Mouse (Mus musculus) stomach, embryonic 14.5 days (tissue): ENCODE results near the gene Plekhf1. TPM values are rescaled to one million over a fixed set of nuclear protein-coding genes. Genes with fewer than 3 reads are reported as not detected.

Experiments used
- ATAC-seq: fragments of 200-750 bp; cut with Nextera tagmentation; 2 replicates; pipeline ENCODE4 v1.8.0; 2017; ENCODE audit warnings: low read depth, moderate TSS enrichment; ENCODE audit not compliant: insufficient number of reproducible peaks, insufficient read depth, low FRiP score
- H3K27ac ChIP-seq: fragments of 300-500 bp; sonication (generic); 2 replicates; pipeline ENCODE4 v1.5.1; 2014; ENCODE audit warnings: mild to moderate bottlenecking, low read length, moderate library complexity, mixed read lengths
- H3K27me3 ChIP-seq: fragments of 300-500 bp; sonication (generic); 2 replicates; pipeline ENCODE4 v1.6.1; 2014; ENCODE audit warnings: low read length, control low read depth, mixed read lengths; ENCODE audit not compliant: control insufficient read depth, insufficient read depth
- H3K36me3 ChIP-seq: fragments of 300-500 bp; sonication (generic); 2 replicates; pipeline ENCODE4 v1.6.1; 2014; ENCODE audit warnings: mild to moderate bottlenecking, control low read depth, low read length, moderate library complexity, mixed read lengths; ENCODE audit not compliant: control insufficient read depth, insufficient read depth
- H3K4me1 ChIP-seq: fragments of 300-500 bp; sonication (generic); 2 replicates; pipeline ENCODE4 v1.6.1; 2014; ENCODE audit warnings: low read length, control low read depth, mixed read lengths; ENCODE audit not compliant: control insufficient read depth, insufficient read depth
- H3K4me2 ChIP-seq: fragments of 300-500 bp; sonication (generic); replicated peaks from 2 replicates; pipeline ENCODE4 v1.6.1; 2014; ENCODE audit warnings: low read depth, low read length, control low read depth
- H3K4me3 ChIP-seq: fragments of 300-500 bp; sonication (generic); 2 replicates; pipeline ENCODE4 v1.5.1; 2014; ENCODE audit warnings: low read depth, low read length, control low read depth
- H3K9ac ChIP-seq: fragments of 300-500 bp; sonication (generic); replicated peaks from 2 replicates; pipeline ENCODE4 v1.6.1; 2014; ENCODE audit warnings: low read depth, mild to moderate bottlenecking, control low read depth, low read length, moderate library complexity, mixed read lengths
- H3K9me3 ChIP-seq: fragments of 300-500 bp; sonication (generic); 2 replicates; pipeline ENCODE4 v1.6.1; 2016; ENCODE audit warnings: low read depth, low read length, control low read depth; ENCODE audit not compliant: control insufficient read depth
- WGBS: fragments of 180-500 bp; shearing (Covaris S2); extraction: QIAGEN DNeasy Blood & Tissue Kit; methylation state at CpG from one replicate; pipeline ENCODE4 v1.1.7; 2014; 5-methylcytosine and 5-hydroxymethylcytosine counted together
- polyA plus RNA-seq: library from polyadenylated mRNA; unstranded; fragments of >200 nt; fragmentation: Nextera tagmentation; extraction: Ambion mirVana; gene quantifications from 2 replicates; pipeline ENCODE4 v1.2.1, GENCODE M21; 2014

Plekhf1 gene
- 2.8 and 3.1 TPM in 2 replicates for polyA plus RNA-seq

- Histone ChIP-seq H3K9me3 (no peaks in the 10 kb centered on the region), H3K4me1 (peaks cover 5% of the 10 kb centered on the region; the same call in 1 of the 2 replicates), H3K27ac (peak within 1 kb of the TSS; percentile 74), H3K4me2 (peak within 1 kb of the TSS; percentile 79), H3K4me3 (peak within 1 kb of the TSS; percentile 58), H3K9ac (peak within 1 kb of the TSS; percentile 47), H3K36me3 (no peaks in the 10 kb centered on the region), H3K27me3 (no peaks in the 10 kb centered on the region)
- under 1% methylated on average over 36 of the region's 36 CpGs for WGBS
- ATAC-seq, result peak; percentile 92
Observed at GRCm38 (mm10) chr7:38227900-38228298, at the start of gene Plekhf1. Gene Plekhf1, minus strand, starts transcription at chr7:38228016.

- Histone ChIP-seq H3K27me3 (no peaks in the 10 kb centered on the region), H3K4me2 (no peak overlapping the region), H3K4me3 (no peak overlapping the region), H3K36me3 (peaks cover 4% of the 10 kb centered on the region), H3K4me1 (peaks cover 7% of the 10 kb centered on the region), H3K9me3 (no peaks in the 10 kb centered on the region), H3K9ac (no peak overlapping the region), H3K27ac (no peak overlapping the region)
- no peak for ATAC-seq
Observed at GRCm38 (mm10) chr7:38272551-38272950, 44.7 kb upstream of the Plekhf1 start.

- H3K4me2 ChIP-seq, result peak overlapping the region; percentile 47
- H3K4me1 ChIP-seq, result peaks cover 7% of the 10 kb centered on the region
- peak; percentile 34; the same call in 1 of the 2 replicates for ATAC-seq
- H3K36me3 ChIP-seq, result peaks cover 10% of the 10 kb centered on the region
- H3K9me3 ChIP-seq, result no peaks in the 10 kb centered on the region
- WGBS, result 4% methylated on average over 4 of the region's 4 CpGs
- H3K27ac ChIP-seq, result no peak overlapping the region
- no peaks in the 10 kb centered on the region for H3K27me3 ChIP-seq
- peak overlapping the region; percentile 67 for H3K4me3 ChIP-seq
- peak overlapping the region; percentile 67 for H3K9ac ChIP-seq
Observed at GRCm38 (mm10) chr7:38271859-38272258, 44.0 kb upstream of the Plekhf1 start.

DNA sequence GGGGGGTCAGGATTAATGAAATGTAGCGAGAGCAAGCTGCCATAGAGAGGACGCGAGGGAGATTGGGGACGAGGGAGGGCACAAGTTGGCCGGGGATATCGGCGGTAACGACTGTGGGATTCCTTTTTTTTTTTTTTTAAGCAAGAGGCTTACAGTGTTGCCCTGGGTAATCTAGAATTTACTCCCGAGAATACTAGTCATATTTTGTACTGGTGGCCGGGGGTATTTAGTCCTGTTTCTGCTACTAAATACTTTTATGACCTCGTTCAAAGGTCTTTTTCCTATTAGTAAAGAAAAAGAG lies 43.6 kb upstream of the Plekhf1 start:
- H3K9ac ChIP-seq, result peak overlapping the region; percentile 67
- WGBS, result under 1% methylated on average over 11 of the region's 11 CpGs
- H3K36me3 ChIP-seq, result peaks cover 14% of the 10 kb centered on the region
- H3K27ac ChIP-seq, result no peak overlapping the region
- no peaks in the 10 kb centered on the region for H3K9me3 ChIP-seq
- peak overlapping the region; percentile 47 for H3K4me2 ChIP-seq
- peak; percentile 60; the same call in 1 of the 2 replicates for ATAC-seq
- H3K4me3 ChIP-seq, result peak overlapping the region; percentile 67
- H3K27me3 ChIP-seq, result no peaks in the 10 kb centered on the region
- H3K4me1 ChIP-seq, result peaks cover 7% of the 10 kb centered on the region

DNA sequence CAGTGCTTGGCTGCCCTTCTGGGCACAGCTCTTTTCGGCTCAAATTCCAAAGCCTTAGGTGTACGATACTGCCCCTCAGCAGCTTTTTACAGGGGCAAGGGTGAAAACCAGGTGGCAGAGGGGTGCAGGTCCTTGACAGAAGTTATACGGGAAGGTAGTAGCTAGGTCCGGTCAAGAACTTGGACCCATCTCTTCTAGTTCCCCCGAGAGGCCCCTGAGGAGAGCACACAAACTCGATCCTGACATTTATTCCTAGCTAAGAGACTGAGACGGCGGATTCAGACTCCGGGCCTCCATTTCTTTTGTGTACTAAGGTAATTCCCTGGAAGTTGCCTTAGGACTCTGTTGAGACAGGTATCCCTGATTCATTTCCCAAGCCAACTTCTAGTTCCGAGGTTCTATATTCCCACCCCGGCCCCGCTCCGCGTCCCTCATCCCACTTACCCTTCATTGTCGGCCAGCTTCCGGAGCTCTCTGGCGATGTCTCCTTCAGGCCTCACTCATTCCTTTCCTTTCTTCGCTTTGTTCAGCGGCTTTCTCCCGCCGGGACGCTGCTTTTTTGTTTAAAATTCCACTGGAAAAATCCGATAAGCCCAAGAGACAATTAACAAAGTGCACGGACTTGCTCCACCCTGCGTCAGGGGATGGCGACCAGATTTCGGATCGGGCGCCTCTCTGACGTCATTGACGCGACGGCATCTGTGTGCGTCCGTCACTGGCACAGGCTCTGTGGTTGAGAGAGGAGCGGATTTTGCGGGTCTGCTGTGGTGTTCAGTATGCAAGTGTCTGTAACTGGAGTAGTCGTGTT lies 43.1 kb upstream of the Plekhf1 start, which contains the start of gene Pop4:
Gene Pop4, minus strand, starts transcription at position 721 of the 808 bp plus-strand sequence.
- Histone ChIP-seq H3K4me3 (peak within 1 kb of the TSS; percentile 67), H3K9ac (peak within 1 kb of the TSS; percentile 67), H3K9me3 (no peaks in the 10 kb centered on the region), H3K36me3 (peaks cover 20% of the 10 kb centered on the region), H3K27ac (peak within 1 kb of the TSS; percentile 55; the same call in 1 of the 2 replicates), H3K4me1 (peaks cover 7% of the 10 kb centered on the region), H3K27me3 (no peaks in the 10 kb centered on the region), H3K4me2 (peak within 1 kb of the TSS; percentile 65)
- ATAC-seq, result peak; percentile 94
- WGBS, result under 1% methylated on average over 38 of the region's 38 CpGs

DNA sequence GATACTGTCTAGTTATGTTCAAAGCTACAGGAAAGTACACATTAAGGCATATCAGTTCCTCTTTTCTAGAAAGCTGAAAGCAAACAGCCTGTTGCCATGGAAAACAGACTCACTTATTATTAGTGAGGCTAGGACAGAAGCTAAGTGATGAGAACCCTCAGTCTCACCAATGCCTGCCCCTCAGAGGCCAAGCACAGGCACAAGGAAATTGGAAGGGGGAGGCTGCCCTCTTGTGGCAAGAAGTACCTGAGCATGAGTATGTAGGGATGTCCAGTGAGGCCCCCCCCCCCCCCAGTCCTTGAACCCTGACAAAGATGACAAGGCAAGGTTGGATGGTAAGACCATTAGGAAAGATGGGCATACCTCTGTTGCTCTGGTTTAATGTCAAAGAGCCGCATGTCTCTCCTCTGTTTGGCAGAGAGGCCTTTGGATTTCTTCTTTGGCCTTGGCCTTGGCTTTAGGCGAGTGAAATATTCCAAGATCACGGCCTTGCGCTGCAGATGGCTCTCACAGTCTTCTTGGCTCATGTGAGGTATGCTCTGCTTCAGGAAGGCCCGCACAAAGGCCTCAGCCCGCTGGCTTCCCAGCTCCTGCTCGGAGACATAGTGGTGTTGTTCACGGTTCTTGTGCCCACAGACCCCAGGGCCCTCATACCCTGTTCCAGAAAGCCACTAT lies 39.3 kb upstream of the Plekhf1 start:
- no peak overlapping the region for H3K4me3 ChIP-seq
- H3K4me1 ChIP-seq, result peaks cover 7% of the 10 kb centered on the region
- 90% methylated on average over 8 of the region's 8 CpGs for WGBS
- no peak overlapping the region for H3K4me2 ChIP-seq
- H3K9ac ChIP-seq, result no peak overlapping the region
- no peak for ATAC-seq
- no peaks in the 10 kb centered on the region for H3K9me3 ChIP-seq
- no peak overlapping the region for H3K27ac ChIP-seq
- no peaks in the 10 kb centered on the region for H3K27me3 ChIP-seq
- H3K36me3 ChIP-seq, result peaks cover 53% of the 10 kb centered on the region

- no peaks in the 10 kb centered on the region for H3K4me1 ChIP-seq
- H3K27ac ChIP-seq, result no peak overlapping the region
- ATAC-seq, result no peak
- WGBS, result 86% methylated on average over 5 of the region's 5 CpGs
- peaks cover 53% of the 10 kb centered on the region for H3K36me3 ChIP-seq
- H3K9me3 ChIP-seq, result no peaks in the 10 kb centered on the region
- no peak overlapping the region for H3K9ac ChIP-seq
- no peak overlapping the region for H3K4me3 ChIP-seq
- no peak overlapping the region for H3K4me2 ChIP-seq
- H3K27me3 ChIP-seq, result no peaks in the 10 kb centered on the region
Observed at GRCm38 (mm10) chr7:38262406-38262805, 34.6 kb upstream of the Plekhf1 start.

DNA sequence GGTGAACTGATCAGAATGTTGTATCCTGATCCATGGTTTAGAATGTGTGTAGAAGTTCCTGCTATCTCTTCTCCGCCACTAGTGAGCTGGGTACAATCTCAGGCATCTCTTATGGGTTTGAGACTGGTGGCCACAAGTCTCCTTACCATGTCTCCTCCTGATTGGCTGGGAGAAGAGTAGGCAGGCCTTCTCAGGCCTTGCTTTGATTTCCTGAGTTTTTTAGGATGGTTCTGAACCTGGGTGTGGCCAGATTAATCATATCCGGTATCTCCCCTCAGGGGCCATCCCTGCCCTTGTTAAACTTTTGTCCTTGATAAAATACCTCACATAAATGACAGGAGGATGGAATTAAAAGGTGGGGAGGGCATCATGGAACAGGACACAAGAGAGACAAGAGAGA lies 31.8 kb upstream of the Plekhf1 start:
- H3K9me3 ChIP-seq, result no peaks in the 10 kb centered on the region
- H3K4me3 ChIP-seq, result no peak overlapping the region
- 89% methylated on average over 2 of the region's 2 CpGs for WGBS
- no peak for ATAC-seq
- H3K4me1 ChIP-seq, result no peaks in the 10 kb centered on the region
- H3K27me3 ChIP-seq, result no peaks in the 10 kb centered on the region
- no peak overlapping the region for H3K9ac ChIP-seq
- H3K4me2 ChIP-seq, result no peak overlapping the region
- peaks cover 31% of the 10 kb centered on the region for H3K36me3 ChIP-seq
- H3K27ac ChIP-seq, result no peak overlapping the region
